Mouse (Mus musculus) embryonic fibroblast, embryonic 13.5 days (primary cell): ENCODE results near the gene Pigw. TPM values are rescaled to one million over a fixed set of nuclear protein-coding genes. Genes with fewer than 3 reads are reported as not detected.

Source experiments
- H3K27ac ChIP-seq: 2 replicates; pipeline ENCODE4 v1.5.1; 2012; ENCODE audit warnings: low read length, control low read depth, inconsistent platforms; ENCODE audit not compliant: insufficient read depth
- H3K4me1 ChIP-seq: 2 replicates; pipeline ENCODE4 v1.6.1; 2011; ENCODE audit warnings: low read length; ENCODE audit not compliant: control insufficient read depth, insufficient read depth
- H3K4me3 ChIP-seq: 2 replicates; pipeline ENCODE4 v1.5.1; 2011; ENCODE audit warnings: mild to moderate bottlenecking, control low read depth, low read length; ENCODE audit not compliant: insufficient read depth
- CTCF ChIP-seq: IDR thresholded peaks from 2 replicates; pipeline ENCODE4 v1.5.1; 2011; ENCODE audit warnings: mild to moderate bottlenecking, control low read depth, low read length, moderate library complexity, borderline replicate concordance; ENCODE audit not compliant: insufficient read depth
- POLR2A ChIP-seq: IDR thresholded peaks from 2 replicates; pipeline ENCODE4 v1.6.1; 2011; ENCODE audit warnings: low read depth, mild to moderate bottlenecking, control low read depth, low read length, moderate library complexity
- polyA plus RNA-seq: library from polyadenylated mRNA; stranded (reverse); fragments of >200 nt; gene quantifications from 2 replicates; pipeline ENCODE4 v1.2.4, GENCODE M21; 2011; ENCODE audit warnings: low read depth; ENCODE audit not compliant: missing spikeins, insufficient read length

Pigw gene
- 5.4 and 8.4 TPM in 2 replicates for polyA plus RNA-seq

- peak; percentile 75 for TF ChIP-seq POLR2A
- no peak for TF ChIP-seq CTCF
- peak within 1 kb of the TSS; percentile 89 for H3K4me3 ChIP-seq
- peak within 1 kb of the TSS; percentile 74 for H3K27ac ChIP-seq
- H3K4me1 ChIP-seq: no peaks in the 10 kb centered on the region
These were observed at the start of gene Pigw, which contains the start of gene Myo19 for GRCm38 (mm10) chr11:84879772-84880464. TSS of gene Pigw (minus strand) at chr11:84880285. TSS of gene Myo19 (plus strand) at chr11:84880148.

GRCm38 (mm10) chr11:84920981-84921380 lies 40.9 kb upstream of the Pigw start:
- H3K4me1 ChIP-seq: peaks cover 5% of the 10 kb centered on the region; the same call in 1 of the 2 replicates
- TF ChIP-seq POLR2A: no peak
- TF ChIP-seq CTCF: no peak
- H3K27ac ChIP-seq: no peak overlapping the region
- H3K4me3 ChIP-seq: no peak overlapping the region

- no peak overlapping the region for H3K27ac ChIP-seq
- TF ChIP-seq CTCF (no peak), POLR2A (no peak)
- H3K4me1 ChIP-seq: peaks cover 5% of the 10 kb centered on the region; the same call in 1 of the 2 replicates
- H3K4me3 ChIP-seq: no peak overlapping the region
These were observed 39.9 kb upstream of the Pigw start for GRCm38 (mm10) chr11:84919951-84920350.

GRCm38 (mm10) chr11:84919276-84919675 lies 39.2 kb upstream of the Pigw start:
- TF ChIP-seq POLR2A: no peak
- TF ChIP-seq CTCF: no peak
- Histone ChIP-seq H3K4me1 (peaks cover 5% of the 10 kb centered on the region; the same call in 1 of the 2 replicates), H3K4me3 (no peak overlapping the region), H3K27ac (no peak overlapping the region)

- TF ChIP-seq CTCF (peak; percentile 90), POLR2A (no peak)
- Histone ChIP-seq H3K4me1 (peaks cover 5% of the 10 kb centered on the region; the same call in 1 of the 2 replicates), H3K4me3 (no peak overlapping the region)
These were observed 38.3 kb upstream of the Pigw start for GRCm38 (mm10) chr11:84918425-84918824.

GRCm38 (mm10) chr11:84916703-84917300 lies 36.7 kb upstream of the Pigw start:
- H3K27ac ChIP-seq: peak overlapping the region; percentile 75
- peak overlapping the region; percentile 9; the same call in 1 of the 2 replicates for H3K4me3 ChIP-seq
- 0 out of 2 replicates have a peak, but pooled peaks have one; percentile 27 for TF ChIP-seq POLR2A
- TF ChIP-seq CTCF: no peak
- H3K4me1 ChIP-seq: peaks cover 5% of the 10 kb centered on the region

More at GRCm38 (mm10) chr11:84918425-84918824, 38.3 kb upstream of the Pigw start:
- no peak overlapping the region for H3K27ac ChIP-seq

- peaks cover 5% of the 10 kb centered on the region for H3K4me1 ChIP-seq
These were observed 36.1 kb upstream of the Pigw start, which contains the start of gene Znhit3 for GRCm38 (mm10) chr11:84916053-84916702. TSS of gene Znhit3 (minus strand) at chr11:84916366.

GRCm38 (mm10) chr11:84914673-84915072 lies 34.6 kb upstream of the Pigw start:
- H3K4me1 ChIP-seq: peaks cover 5% of the 10 kb centered on the region
- H3K4me3 ChIP-seq: no peak overlapping the region

More at GRCm38 (mm10) chr11:84916053-84916702, 36.1 kb upstream of the Pigw start, which contains the start of gene Znhit3:
- peak within 1 kb of the TSS; percentile 97 for H3K4me3 ChIP-seq
- peak within 1 kb of the TSS; percentile 75 for H3K27ac ChIP-seq
- TF ChIP-seq CTCF: no peak
- peak; percentile 55 for TF ChIP-seq POLR2A

GRCm38 (mm10) chr11:84910411-84910810 lies 30.3 kb upstream of the Pigw start:
- Histone ChIP-seq H3K4me1 (no peaks in the 10 kb centered on the region; the same call in 1 of the 2 replicates), H3K27ac (no peak overlapping the region), H3K4me3 (no peak overlapping the region)
- TF ChIP-seq CTCF (no peak), POLR2A (no peak)

More at GRCm38 (mm10) chr11:84914673-84915072, 34.6 kb upstream of the Pigw start:
- H3K27ac ChIP-seq: no peak overlapping the region
- TF ChIP-seq POLR2A (no peak), CTCF (no peak)

GRCm38 (mm10) chr11:84908480-84908879 lies 28.4 kb upstream of the Pigw start:
- TF ChIP-seq POLR2A (no peak), CTCF (no peak)
- no peaks in the 10 kb centered on the region; the same call in 1 of the 2 replicates for H3K4me1 ChIP-seq
- H3K4me3 ChIP-seq: no peak overlapping the region
- H3K27ac ChIP-seq: no peak overlapping the region
